Mouse (Mus musculus) telencephalon, adult 2 months (tissue): ENCODE measurements around the gene Hist1h2bq.
A peak's percentile ranks its signal among the peaks of the same experiment; 100 is the strongest.
"Not testable (repeated sequence)": the region's sequence is repeated elsewhere in the genome, so short reads cannot be mapped to it uniquely, and the experiment has no call there.

Source experiments
- DNase-seq: peaks from one replicate; pipeline ENCODE4 v3.0.0-alpha.2; 2011; ENCODE audit warnings: low read depth, low spot score

Gene Hist1h2bq

DNA sequence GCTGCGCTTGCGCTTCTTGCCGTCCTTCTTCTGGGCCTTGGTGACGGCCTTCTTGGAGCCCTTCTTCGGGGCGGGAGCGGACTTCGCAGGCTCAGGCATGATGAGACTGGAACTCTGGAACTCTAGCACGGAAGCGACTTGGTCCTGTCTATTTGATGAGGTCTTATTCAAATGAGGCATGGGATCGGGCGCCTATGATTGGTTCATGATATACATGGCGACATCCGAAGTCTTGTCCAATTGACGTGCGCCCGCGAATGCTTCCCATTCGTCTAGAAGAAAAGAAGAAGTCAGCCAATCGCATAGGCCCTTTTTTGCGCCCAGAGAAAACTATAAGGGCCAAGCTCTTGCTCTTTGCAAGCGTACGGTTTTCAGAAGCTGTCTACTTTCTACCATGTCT lies at the start of gene Hist1h2bq, which contains the start of gene Hist1h2ao:
TSS of gene Hist1h2bq (minus strand) at position 125 of the 400 bp plus-strand sequence.
TSS of gene Hist1h2ao (plus strand) at position 393 of the 400 bp plus-strand sequence.
- DNase-seq, result not testable (repeated sequence)

DNA sequence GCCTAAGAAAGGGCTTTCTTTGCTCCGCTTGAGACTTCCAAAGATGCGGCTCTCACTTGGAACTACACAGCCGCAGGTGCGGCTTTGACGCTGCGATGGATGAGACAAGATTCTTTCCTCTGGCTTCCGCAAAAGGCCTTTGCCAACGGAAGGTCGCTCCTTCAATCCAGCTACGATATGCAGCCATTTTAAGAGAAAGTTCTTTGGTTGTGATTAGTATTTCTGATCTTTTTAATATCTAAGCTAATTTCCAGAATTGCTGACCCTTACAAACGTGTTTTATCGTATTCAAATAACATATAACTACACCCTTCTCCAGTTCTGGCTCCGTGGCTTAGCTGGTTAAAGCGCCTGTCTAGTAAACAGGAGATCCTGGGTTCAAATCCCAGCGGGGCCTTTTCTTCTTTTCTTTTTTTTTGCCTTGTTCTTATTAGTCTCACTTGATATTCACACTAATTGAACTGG lies 45.7 kb upstream of the Hist1h2bq start:
- DNase-seq, result peak; percentile 43

DNA sequence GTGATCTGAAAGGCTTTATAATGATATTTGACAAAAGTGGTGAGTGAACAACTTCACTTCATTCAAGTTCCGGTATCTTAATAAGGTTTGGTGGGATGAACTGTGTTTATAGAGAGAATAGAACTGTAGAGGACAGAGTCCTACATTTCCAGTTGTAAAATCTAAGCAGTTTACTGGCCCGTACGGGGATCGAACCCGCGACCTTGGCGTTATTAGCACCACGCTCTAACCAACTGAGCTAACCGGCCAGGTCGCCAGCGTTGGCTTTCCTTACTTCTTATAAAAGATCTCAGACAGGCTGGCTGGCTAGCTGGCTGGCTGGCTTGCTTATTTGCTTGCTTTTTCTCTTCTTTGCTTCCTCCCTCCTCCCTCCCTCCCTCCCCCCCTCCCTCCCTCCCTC lies 45.1 kb upstream of the Hist1h2bq start:
- peak; percentile 34 for DNase-seq

DNA sequence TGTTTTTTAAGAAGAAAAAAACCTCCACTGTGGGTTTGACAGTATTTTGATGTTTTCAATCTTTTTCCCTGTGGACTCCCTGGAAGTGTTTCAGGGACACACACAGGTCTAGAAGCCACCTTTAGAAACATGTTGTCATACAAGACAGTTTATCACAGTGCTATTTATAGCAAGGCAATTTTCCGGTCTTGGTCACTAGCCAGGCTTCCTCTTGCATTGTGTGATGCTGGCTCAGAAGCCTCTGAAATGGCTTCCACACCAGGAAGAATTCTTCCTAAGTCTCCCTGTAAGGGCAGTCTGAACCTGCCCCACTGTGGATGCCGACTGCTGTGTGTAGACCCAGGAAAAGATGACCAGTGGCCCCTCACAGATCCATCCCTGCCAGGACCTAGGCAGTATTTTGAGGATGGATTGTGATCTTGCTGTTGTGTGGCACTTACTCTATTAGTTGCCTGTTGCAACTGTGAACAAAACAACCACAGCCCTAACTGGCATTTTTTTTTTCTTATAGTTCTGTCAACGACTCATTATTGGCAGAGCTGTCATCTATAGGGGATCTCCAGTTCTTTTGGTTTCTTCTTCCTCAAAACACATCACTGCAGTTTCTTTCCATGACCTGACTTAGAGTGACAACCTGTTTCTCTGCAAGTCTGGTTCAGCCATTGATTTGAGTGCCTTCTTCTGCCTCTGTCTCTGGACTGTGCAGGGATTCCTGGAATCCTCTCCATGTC lies 42.4 kb upstream of the Hist1h2bq start:
- DNase-seq, result no peak

DNA sequence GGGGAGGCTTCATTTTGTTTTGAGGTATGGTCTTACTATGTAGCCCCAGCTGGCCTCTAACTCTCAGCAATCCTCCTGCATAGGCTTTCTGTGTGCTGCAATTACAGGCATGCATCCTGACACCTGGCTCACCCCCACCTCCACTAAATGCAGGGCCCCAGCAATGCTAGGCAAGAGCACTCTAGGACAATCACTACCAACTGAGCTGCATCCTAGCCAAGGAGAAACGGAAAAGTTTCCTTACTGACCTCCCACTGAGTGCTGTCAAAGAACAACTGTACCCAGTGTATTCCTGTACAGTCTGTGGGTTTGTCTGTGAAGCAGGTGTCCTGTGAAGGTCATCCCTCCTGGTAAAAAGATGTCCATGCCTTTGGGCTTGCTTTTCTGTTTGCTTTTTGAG lies 40.7 kb upstream of the Hist1h2bq start:
- DNase-seq, result not testable (repeated sequence)

DNA sequence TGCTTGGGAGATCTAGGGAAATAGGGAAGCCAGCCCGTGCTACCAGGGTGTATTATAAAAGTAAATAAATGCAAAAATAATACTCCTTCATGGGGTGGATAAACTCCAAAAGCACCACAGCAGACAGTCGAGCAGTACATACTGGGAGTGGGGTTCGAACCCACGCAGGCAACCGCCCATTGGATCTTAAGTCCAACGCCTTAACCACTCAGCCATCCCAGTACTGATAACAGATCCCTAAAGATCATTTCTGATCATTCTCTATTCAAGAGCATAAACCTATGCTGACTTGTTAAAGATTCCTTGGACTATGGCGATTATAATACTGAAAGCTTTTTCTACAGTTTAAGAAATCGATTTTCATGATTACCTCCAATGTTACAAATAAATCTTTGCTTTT lies 37.9 kb upstream of the Hist1h2bq start:
- no peak for DNase-seq

DNA sequence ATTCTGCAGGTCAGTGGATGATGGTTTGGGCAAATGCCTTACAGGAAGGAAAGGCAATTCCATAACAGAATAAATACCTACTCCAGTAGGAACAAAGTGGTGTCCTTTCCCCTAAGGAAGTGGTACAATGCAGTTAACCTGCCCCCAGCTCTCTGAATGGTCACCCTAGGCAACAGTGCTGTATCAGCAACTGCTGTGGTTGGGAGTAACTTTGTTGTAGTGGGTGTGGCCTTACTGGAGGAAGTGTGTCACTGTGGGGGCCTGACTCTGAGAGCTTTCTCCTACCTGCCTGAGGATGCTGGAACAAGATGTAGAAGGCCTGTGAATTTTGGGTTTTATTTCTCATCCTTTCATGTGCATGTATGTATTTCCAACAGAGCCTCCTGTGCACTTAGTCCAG lies 36.4 kb upstream of the Hist1h2bq start:
- DNase-seq, result not testable (repeated sequence)

DNA sequence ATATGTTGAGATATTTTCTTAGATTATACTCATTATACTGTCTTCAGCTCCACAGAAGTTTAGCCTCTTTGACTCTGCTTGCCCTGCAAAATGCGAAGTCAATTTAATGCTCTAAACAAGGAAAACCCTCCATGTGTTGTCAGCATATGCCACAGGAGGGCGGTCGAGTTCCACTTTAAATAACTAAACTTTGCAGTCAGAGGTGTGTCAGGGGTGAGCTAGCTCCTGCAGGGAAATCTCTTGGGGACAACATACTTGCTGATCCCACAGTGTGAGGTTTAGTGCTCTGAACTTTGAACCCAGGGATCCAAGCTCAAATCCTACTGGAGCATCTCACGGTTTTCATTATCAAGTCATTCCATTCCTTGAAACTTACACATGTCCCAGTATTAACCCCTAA lies 30.5 kb upstream of the Hist1h2bq start:
- DNase-seq, result not testable (repeated sequence)

DNA sequence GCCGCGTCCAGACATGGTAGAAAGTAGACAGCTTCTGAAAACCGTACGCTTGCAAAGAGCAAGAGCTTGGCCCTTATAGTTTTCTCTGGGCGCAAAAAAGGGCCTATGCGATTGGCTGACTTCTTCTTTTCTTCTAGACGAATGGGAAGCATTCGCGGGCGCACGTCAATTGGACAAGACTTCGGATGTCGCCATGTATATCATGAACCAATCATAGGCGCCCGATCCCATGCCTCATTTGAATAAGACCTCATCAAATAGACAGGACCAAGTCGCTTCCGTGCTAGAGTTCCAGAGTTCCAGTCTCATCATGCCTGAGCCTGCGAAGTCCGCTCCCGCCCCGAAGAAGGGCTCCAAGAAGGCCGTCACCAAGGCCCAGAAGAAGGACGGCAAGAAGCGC lies 23.5 kb upstream of the Hist1h2bq start, which contains the start of the genes Hist1h2ap and Hist1h2br:
TSS of gene Hist1h2ap (minus strand) at position 47 of the 400 bp plus-strand sequence.
TSS of gene Hist1h2br (plus strand) at position 283 of the 400 bp plus-strand sequence.
- not testable (repeated sequence) for DNase-seq

DNA sequence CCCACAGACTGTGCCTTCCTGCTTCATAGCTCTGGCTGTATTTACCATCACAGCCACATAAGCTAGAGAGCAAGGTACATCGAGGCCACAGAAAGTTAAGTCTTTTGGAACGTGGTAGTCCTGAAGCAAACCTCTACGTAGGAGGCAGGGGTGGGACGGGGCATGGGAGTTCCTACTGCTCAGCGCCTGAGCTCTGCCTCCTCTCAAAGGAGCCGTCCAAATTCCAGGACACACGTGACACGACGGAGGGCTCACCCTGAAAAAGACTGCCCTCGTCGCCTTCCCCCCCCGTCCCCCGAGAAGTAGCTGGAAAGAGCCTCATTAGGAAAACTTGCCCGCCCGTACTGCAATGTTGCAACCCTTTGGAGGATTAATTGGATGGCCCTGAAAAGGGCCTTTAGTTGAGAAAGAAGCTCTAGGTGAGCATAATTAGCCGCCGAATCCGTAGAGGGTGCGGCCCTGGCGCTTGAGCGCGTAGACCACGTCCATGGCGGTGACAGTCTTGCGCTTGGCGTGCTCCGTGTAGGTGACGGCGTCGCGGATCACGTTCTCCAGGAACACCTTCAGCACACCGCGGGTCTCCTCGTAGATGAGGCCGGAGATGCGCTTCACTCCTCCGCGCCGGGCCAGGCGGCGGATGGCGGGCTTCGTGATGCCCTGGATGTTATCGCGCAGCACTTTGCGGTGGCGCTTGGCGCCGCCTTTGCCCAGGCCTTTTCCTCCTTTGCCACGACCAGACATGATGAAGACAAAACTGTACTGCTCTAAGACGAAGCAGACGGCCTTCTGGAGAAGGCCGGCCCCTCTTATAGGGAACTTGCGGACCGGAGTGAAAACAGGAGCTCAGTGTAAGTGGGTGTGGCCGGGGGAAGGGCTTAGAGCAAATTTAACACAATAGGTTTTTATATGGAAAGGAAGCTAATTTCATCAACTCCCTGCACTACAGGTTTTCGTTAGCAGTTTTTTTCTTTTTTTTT lies 21.7 kb upstream of the Hist1h2bq start, which contains the start of gene Hist1h4n:
TSS of gene Hist1h4n (minus strand) at position 779 of the 977 bp plus-strand sequence.
- DNase-seq, result not testable (repeated sequence)

DNA sequence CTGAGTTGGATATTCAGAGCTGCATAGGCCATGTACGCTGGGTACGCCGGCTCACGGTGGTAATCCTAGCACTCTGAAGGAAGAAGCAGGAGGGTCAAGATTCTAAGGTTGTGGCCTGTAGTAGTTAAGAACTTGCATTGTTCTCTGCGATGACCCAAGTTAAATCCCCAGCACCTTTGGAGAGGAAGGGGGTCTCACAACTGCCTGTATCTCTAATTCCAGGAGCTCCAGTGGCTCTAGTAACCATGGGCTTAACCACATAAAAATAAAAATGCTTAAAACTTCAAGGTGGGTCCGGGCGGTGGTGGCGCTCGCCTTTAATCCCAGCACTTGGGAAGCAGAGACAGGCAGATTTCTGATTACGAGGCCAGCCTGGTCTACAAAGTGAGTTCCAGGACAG lies 20.3 kb upstream of the Hist1h2bq start:
- DNase-seq, result no peak

DNA sequence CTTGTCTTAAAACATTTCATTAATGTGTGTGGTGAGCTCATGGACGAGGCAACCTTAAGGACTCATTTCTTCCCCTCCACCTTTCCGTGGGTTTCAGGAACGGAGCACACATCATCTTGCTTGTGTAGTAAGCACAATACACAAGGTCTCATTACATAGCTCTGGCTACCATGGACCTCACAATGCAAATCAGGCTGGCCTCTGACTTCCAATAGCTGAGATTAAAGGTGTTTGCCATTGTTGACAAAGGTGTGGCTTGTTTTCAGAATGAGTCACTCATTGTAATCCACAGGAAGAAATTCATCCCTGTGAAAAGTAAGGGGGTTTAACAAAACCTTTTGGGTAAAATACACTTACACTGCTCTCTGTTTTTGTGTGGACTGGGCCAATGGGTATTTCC lies 18.5 kb upstream of the Hist1h2bq start:
- DNase-seq, result no peak

DNA sequence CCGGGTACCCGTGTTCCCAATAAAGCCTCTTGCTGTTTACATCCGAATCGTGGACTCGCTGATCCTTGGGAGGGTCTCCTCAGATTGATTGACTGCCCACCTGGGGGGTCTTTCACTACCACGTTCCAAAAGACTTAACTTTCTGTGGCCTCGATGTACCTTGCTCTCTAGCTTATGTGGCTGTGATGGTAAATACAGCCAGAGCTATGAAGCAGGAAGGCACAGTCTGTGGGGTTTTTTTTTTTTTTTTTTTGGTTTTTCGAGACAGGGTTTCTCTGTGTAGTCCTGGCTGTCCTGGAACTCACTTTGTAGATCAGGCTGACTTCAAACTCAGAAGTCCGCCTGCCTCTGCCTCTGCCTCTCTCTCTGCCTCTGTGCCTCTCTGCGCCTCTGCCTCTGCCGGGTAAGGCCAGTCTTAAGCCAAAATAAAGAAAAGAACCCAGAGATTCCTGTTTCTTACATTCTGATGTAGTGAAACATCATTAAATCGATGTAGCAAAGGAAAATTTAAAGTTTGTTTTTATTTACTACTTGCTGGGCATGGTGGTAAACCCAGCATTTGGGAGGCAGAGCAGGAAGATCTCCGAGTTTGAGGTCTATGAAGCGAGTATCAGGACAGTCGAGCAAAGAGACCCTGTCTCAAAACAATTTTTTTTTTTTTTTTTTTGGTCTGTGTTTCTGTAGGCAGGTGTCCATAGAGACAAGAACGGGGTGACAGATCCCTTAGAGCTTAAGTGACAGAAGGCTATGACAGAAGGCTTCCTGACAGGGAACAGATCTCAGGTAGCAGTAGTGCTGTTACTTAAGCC lies 10.3 kb upstream of the Hist1h2bq start:
- not testable (repeated sequence) for DNase-seq

DNA sequence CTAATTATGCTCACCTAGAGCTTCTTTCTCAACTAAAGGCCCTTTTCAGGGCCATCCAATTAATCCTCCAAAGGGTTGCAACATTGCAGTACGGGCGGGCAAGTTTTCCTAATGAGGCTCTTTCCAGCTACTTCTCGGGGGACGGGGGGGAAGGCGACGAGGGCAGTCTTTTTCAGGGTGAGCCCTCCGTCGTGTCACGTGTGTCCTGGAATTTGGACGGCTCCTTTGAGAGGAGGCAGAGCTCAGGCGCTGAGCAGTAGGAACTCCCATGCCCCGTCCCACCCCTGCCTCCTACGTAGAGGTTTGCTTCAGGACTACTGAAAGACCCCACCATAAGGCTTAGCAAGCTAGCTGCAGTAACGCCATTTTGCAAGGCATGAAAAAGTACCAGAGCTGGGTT lies 2.1 kb upstream of the Hist1h2bq start:
- DNase-seq, result not testable (repeated sequence)

DNA sequence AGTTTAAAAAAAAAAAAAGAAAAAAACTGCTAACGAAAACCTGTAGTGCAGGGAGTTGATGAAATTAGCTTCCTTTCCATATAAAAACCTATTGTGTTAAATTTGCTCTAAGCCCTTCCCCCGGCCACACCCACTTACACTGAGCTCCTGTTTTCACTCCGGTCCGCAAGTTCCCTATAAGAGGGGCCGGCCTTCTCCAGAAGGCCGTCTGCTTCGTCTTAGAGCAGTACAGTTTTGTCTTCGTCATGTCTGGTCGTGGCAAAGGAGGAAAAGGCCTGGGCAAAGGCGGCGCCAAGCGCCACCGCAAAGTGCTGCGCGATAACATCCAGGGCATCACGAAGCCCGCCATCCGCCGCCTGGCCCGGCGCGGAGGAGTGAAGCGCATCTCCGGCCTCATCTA lies 1.5 kb upstream of the Hist1h2bq start, which contains the start of gene Hist1h4m:
TSS of gene Hist1h4m (plus strand) at position 208 of the 400 bp plus-strand sequence.
- DNase-seq, result not testable (repeated sequence)

DNA sequence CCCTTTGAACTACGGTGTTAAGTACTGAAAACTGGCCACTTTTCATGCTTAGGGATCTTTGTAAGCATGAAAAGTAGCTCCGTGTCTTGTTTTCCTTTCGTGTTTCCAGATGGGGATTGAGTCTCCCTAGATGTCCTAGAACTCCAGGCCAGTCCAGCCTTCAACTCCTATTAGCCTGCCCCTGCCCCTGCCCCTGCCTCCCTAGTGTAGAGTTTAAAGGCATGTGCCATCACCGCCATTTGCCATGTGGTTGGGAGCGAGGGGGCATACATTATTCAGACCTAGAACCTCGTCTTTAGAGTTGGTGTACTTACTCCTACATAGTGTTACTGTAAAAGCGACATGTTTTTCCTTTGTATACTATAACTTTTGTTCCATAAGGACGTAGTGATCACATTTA lies 1.1 kb upstream of the Hist1h2bq start:
- not testable (repeated sequence) for DNase-seq

DNA sequence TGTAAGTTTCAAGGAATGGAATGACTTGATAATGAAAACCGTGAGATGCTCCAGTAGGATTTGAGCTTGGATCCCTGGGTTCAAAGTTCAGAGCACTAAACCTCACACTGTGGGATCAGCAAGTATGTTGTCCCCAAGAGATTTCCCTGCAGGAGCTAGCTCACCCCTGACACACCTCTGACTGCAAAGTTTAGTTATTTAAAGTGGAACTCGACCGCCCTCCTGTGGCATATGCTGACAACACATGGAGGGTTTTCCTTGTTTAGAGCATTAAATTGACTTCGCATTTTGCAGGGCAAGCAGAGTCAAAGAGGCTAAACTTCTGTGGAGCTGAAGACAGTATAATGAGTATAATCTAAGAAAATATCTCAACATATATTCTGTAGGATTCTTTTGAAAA lies 6.9 kb downstream of the Hist1h2bq start:
- DNase-seq, result not testable (repeated sequence)

DNA sequence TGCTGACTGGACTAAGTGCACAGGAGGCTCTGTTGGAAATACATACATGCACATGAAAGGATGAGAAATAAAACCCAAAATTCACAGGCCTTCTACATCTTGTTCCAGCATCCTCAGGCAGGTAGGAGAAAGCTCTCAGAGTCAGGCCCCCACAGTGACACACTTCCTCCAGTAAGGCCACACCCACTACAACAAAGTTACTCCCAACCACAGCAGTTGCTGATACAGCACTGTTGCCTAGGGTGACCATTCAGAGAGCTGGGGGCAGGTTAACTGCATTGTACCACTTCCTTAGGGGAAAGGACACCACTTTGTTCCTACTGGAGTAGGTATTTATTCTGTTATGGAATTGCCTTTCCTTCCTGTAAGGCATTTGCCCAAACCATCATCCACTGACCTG lies 12.8 kb downstream of the Hist1h2bq start:
- not testable (repeated sequence) for DNase-seq

DNA sequence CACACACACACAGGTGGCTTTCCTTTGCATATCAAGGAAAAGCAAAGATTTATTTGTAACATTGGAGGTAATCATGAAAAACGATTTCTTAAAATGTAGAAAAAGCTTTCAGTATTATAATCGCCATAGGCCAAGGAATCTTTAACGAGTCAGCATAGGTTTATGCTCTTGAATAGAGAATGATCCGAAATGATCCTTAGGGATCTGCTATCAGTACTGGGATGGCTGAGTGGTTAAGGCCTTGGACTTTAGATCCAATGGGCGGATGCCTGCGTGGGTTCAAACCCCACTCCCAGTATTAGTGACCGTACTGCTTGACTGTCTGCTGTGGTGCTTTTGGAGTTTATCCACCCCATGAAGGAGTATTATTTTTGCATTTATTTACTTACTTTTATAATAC lies 14.4 kb downstream of the Hist1h2bq start:
- DNase-seq, result no peak

DNA sequence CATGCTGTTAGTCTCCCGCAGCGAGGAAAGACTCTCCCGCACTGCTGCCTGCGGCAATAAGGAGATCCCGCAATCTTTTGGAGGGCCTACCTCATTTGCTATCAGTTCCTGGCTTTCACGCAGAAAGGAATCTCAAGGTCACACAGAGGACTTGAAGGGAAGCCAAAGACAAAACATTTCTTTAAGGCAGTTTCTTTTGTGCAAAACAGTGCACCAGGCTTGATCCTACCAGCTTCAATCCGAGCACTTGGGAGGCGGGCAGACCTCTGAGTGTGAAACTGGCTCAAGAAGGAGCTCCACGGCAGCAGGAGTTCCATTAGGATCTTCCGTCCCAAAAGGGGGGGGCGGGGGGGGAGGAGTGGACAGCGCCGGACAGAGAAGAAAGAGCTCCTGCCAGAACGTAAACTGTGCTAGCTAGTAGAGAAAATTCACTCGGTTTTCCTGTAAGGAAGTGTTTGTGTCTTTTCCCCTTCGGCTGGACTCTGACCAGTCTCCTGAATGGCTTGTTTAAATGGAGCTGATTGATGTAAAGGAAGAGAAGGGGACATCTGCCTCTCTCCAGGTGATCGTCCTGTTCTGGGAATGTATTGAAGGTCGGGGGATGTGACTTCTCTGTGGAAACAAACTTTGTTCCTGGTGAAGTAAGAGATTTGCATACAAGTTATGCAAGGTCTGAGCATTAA lies 19.3 kb downstream of the Hist1h2bq start:
- DNase-seq, result no peak
